Mouse (Mus musculus) hindbrain, embryonic 14.5 days (tissue): ENCODE data around the gene Tagap1. TPM values are rescaled to one million over a fixed set of nuclear protein-coding genes. Genes with fewer than 3 reads are reported as not detected.
"Not testable (repeated sequence)": the region's sequence is repeated elsewhere in the genome, so short reads cannot be mapped to it uniquely, and the experiment has no call there.

Source experiments
- ATAC-seq: fragments of 200-750 bp; cut with Nextera tagmentation; 2 replicates; pipeline ENCODE4 v1.8.0; 2017; ENCODE audit warnings: moderate number of reproducible peaks, mild to moderate bottlenecking, moderate TSS enrichment, moderate library complexity; ENCODE audit not compliant: low FRiP score
- DNase-seq: peaks from one replicate; pipeline ENCODE4 v3.0.0-alpha.2; 2015; ENCODE audit warnings: low spot score
- H3K27ac ChIP-seq: fragments of 300-500 bp; sonication (generic); 2 replicates; pipeline ENCODE4 v1.5.1; 2014; ENCODE audit warnings: mild to moderate bottlenecking, moderate library complexity
- H3K27me3 ChIP-seq: fragments of 300-500 bp; sonication (generic); 2 replicates; pipeline ENCODE4 v1.6.1; 2014; ENCODE audit warnings: mild to moderate bottlenecking, low read length, mixed read lengths; ENCODE audit not compliant: control insufficient read depth, insufficient read depth
- H3K36me3 ChIP-seq: fragments of 300-500 bp; sonication (generic); replicated peaks from 2 replicates; pipeline ENCODE4 v1.6.1; 2014; ENCODE audit not compliant: control insufficient read depth, insufficient read depth
- H3K4me1 ChIP-seq: fragments of 300-500 bp; sonication (generic); replicated peaks from 2 replicates; pipeline ENCODE4 v1.6.1; 2014; ENCODE audit warnings: antibody characterized with exemption, low read length, mixed read lengths; ENCODE audit not compliant: control insufficient read depth, insufficient read depth
- H3K4me2 ChIP-seq: fragments of 300-500 bp; sonication (generic); replicated peaks from 2 replicates; pipeline ENCODE4 v1.6.1; 2014; ENCODE audit warnings: mild to moderate bottlenecking, moderate library complexity
- H3K4me3 ChIP-seq: fragments of 300-500 bp; sonication (generic); replicated peaks from 2 replicates; pipeline ENCODE4 v1.5.1; 2014; ENCODE audit warnings: mild to moderate bottlenecking, low read length
- H3K9ac ChIP-seq: fragments of 300-500 bp; sonication (generic); 2 replicates; pipeline ENCODE4 v1.6.1; 2014
- H3K9me3 ChIP-seq: fragments of 300-500 bp; sonication (generic); 2 replicates; pipeline ENCODE4 v1.6.1; 2016; ENCODE audit warnings: low read length; ENCODE audit not compliant: control insufficient read depth
- WGBS: fragments of 180-500 bp; shearing (Covaris S2); extraction: QIAGEN DNeasy Blood & Tissue Kit; methylation state at CpG from one replicate; pipeline ENCODE4 v1.1.7; 2014; 5-methylcytosine and 5-hydroxymethylcytosine counted together
- polyA plus RNA-seq: library from polyadenylated mRNA; unstranded; fragments of >200 nt; fragmentation: Nextera tagmentation; extraction: Ambion mirVana; gene quantifications from 2 replicates; pipeline ENCODE4 v1.2.1, GENCODE M21; 2014

The Tagap1 gene
- polyA plus RNA-seq, 1 experiment from 2014 or later: 62.9 TPM

DNA sequence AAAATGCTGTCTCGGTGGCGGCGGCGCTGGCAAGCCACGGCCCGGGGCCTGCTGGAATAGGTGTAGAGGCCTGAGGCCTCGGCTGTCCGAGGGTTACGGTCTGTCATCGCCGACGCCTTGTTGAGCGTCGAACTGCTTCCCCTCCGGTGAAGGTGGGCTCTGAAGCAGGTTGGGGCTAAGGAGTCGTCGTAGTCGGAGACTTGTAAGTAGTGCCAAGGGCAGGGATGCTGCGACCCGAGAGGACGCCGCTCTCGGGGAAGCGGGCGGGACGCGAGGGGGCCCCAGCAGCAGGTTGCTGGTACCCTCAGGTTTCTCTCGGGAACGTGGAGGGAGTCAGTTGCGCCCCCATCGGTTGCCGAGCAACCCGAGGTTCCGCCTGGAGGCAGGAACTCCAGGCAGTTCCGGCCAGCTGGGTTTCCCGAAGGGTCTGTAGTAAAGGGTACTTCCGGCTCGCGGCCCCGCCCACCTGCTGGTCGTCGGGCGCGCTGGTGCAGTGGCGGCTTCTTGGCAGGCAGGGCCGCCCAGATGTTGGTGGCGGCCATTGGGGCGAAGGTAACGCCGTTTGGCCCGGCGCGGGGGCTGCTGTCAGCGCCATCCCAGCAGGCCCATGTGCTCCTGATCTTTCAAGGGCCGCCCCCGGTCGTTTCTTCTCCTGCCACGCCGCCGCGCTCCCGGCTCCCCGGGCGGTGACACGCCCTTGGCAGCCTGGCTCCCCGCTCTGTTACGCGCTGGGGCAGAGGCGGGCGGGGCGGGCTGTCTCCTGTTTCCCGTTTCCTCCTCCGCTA, 12.8 kb downstream of the Tagap1 start, which contains the start of gene Rsph3b:
Rsph3b (minus strand) TSS at position 699 of the 785 bp plus-strand sequence.
- H3K27ac ChIP-seq: peak within 1 kb of the TSS; percentile 87
- H3K9me3 ChIP-seq, H3K4me1 ChIP-seq, H3K27me3 ChIP-seq, H3K36me3 ChIP-seq: not testable (repeated sequence)
- under 1% methylated on average over 57 of the region's 73 CpGs for WGBS
- peak within 1 kb of the TSS; percentile 68 for H3K9ac ChIP-seq
- ATAC-seq (peak; percentile 97), DNase-seq (peak; percentile 82)
- peak within 1 kb of the TSS; percentile 72 for H3K4me2 ChIP-seq
- H3K4me3 ChIP-seq: peak within 1 kb of the TSS; percentile 51

DNA sequence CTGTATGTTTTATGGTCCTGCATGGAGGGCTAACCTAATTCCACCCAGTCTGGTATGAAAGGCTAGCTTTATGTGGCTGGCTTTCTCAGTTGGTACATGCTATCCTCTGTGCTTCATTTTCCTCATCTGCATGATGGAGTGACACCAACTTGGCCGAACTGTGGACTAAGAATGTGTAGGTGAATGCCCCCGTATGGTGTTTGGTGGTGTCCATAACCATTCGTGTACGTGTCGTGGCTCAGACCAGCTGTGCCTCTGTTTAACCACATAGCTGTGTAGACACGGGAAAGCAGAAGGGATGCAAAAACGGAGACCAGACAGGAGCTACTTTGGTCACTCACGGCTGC, 13.3 kb downstream of the Tagap1 start:
- not testable (repeated sequence) for DNase-seq, H3K36me3 ChIP-seq, H3K9me3 ChIP-seq, H3K27me3 ChIP-seq, H3K27ac ChIP-seq, H3K4me1 ChIP-seq
- peak overlapping the region; percentile 51 for H3K4me3 ChIP-seq
- no CpG with 5 or more reads among the region's 8 CpGs for WGBS
- peak overlapping the region; percentile 68; the same call in 1 of the 2 replicates for H3K9ac ChIP-seq
- peak; percentile 53 for ATAC-seq
- H3K4me2 ChIP-seq: peak overlapping the region; percentile 72

DNA sequence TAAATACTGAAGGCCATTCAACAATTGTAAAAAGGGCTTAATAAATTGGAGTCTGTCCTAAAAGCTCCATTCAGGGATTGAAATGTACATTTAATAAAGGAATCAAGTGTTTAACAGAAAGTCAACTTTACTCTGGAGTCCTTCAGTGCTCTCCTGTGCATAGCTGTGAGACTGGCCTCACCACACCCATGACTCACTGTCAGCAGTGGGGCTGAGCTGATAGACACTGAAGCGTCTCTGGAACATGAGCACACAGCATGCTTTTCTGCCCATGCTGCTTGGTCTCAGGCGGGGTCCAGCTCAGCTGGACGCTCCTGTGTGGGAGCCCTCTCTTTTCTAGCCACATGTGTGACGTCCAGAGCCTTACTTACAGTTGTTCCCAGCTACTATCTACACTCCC, 18.4 kb downstream of the Tagap1 start:
- no CpG with 5 or more reads among the region's 4 CpGs for WGBS
- H3K36me3 ChIP-seq, DNase-seq, ATAC-seq, H3K4me1 ChIP-seq, H3K9ac ChIP-seq, H3K27me3 ChIP-seq, H3K27ac ChIP-seq, H3K9me3 ChIP-seq, H3K4me2 ChIP-seq, H3K4me3 ChIP-seq: not testable (repeated sequence)

DNA sequence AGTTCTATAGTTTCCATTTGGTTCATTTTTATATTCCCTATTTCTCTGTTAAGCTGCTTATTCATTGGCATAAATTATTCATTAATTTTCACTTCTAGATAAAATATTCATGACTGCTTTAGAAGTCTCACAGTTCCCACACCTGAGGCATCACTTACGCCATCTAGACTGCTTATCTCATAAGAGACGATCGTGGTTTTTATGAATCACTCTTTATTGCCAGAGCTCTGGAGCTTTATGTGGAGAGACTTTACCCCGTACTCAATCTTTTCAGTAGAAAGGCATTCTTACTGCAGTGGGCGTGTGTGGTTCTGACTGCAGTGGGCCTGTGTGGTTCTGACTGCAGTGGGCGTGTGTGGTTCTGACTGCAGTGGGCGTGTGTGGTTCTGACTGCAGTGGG, 29.3 kb downstream of the Tagap1 start:
- not testable (repeated sequence) for H3K4me2 ChIP-seq, H3K4me1 ChIP-seq, H3K9me3 ChIP-seq, H3K36me3 ChIP-seq, H3K27ac ChIP-seq, H3K9ac ChIP-seq, DNase-seq, ATAC-seq, H3K4me3 ChIP-seq, H3K27me3 ChIP-seq
- WGBS: 88% methylated on average over 5 of the region's 7 CpGs

DNA sequence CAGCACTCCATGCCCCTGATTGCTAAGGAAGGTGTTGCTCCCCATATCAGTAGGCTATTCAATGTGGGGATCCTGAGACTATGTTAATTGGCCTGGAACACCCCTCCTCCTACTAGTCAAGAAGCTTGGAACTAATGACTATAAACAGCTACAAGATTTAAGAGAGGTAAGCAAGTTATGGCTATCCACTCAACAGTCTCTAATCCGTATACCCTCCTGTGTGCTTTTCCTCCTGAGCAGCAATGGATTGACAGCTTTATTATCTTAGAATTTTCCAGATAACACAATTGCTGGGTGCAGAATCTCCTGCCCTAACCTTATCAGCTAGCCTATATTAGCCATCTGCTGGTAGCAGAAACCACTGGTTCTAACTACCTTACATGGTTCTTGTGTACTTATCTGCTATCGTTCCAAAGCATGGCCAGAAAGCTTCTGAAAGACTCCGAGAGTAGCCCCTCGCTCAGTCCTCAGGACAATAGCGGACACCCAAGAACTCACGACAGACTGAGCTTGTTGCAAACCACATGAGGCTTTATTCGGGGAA, 40.5 kb downstream of the Tagap1 start:
- H3K4me2 ChIP-seq, H3K4me3 ChIP-seq, H3K9ac ChIP-seq, ATAC-seq, DNase-seq, H3K4me1 ChIP-seq, H3K36me3 ChIP-seq, H3K9me3 ChIP-seq, H3K27me3 ChIP-seq, H3K27ac ChIP-seq: not testable (repeated sequence)
- 91% methylated on average over 7 of the region's 7 CpGs for WGBS

DNA sequence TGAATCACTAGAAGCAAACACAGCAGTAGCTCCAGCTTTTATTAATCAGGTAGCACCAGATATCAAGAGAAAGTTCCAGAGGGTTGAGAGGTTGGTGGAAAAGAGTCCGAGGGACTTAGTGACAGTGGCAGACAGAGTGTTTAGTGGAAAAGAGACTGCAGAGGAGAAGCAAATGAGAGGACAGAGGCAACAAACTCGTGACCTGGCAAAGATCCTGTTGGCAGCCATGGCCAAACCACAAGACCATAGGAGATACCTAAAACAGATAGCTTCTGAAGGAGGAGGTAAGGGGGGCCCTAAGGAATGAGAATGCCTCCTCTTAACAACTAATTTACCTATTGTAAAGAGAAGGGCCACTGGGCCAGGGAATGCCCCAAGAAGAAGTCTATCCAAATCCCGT, 41.6 kb downstream of the Tagap1 start:
- not testable (repeated sequence) for H3K4me2 ChIP-seq, H3K9ac ChIP-seq, H3K27ac ChIP-seq, H3K4me1 ChIP-seq, ATAC-seq, H3K36me3 ChIP-seq, H3K9me3 ChIP-seq, DNase-seq, H3K27me3 ChIP-seq, H3K4me3 ChIP-seq
- WGBS: 88% methylated on average over 3 of the region's 3 CpGs

DNA sequence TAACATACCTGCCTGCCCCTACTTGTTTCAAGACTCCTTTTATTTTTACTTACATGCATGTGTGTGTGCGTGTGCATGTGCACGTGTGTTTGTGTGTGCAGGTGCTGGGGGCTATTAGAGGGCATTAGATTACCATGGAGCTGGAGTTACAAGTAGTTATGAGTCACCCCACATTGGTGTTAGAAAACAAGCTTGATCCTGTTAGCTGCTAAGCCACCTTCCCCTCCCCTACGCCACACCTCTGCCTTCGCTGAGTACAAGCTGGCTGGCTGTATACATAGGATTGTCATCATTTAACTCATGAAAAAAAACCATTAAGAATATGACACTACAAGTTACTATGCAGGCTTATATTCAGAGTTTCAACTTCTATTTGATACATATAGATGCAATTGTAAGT, 45.7 kb downstream of the Tagap1 start:
- H3K4me1 ChIP-seq, DNase-seq, ATAC-seq, H3K9ac ChIP-seq, H3K27ac ChIP-seq, H3K4me3 ChIP-seq, H3K4me2 ChIP-seq, H3K9me3 ChIP-seq, H3K27me3 ChIP-seq, H3K36me3 ChIP-seq: not testable (repeated sequence)
- 95% methylated on average over 2 of the region's 4 CpGs for WGBS

DNA sequence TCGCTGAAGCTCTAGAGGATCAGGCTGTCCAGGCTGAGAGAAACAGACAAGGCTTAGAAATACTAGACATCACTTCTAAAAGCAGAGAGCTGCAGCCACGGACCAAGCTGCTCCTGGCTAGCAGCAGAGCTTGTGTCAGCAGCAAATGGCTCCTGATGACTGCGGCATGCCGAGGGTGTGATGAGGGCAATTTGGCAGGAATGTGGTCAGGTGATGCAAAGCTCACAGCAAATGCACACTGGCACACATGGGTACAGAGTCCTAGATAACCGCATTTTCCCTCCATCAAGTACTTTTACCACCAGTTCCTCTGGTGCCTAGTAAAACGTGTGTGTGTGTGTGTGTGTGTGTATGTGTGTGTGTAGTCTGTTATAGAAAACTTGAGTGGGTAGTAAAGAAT, 46.9 kb downstream of the Tagap1 start:
- H3K36me3 ChIP-seq: not testable (repeated sequence)
- 79% methylated on average over 1 of the region's 6 CpGs for WGBS

More for the DNA sequence above, 46.9 kb downstream of the Tagap1 start:
- not testable (repeated sequence) for H3K9ac ChIP-seq, H3K4me2 ChIP-seq, DNase-seq, H3K4me1 ChIP-seq, H3K27ac ChIP-seq, H3K4me3 ChIP-seq, ATAC-seq, H3K9me3 ChIP-seq, H3K27me3 ChIP-seq
